Mouse (Mus musculus) brain, embryonic 14.5 days (tissue): ENCODE data around the gene Grin2a.

Experiments
- CTCF ChIP-seq: fragments of 200-500 bp; IDR thresholded peaks from 2 replicates; pipeline ENCODE4 v1.5.1; 2012; ENCODE audit warnings: inconsistent platforms, mild to moderate bottlenecking, moderate library complexity, borderline replicate concordance; ENCODE audit not compliant: insufficient read depth, insufficient read length; ENCODE audit errors: extremely low read depth
- POLR2A ChIP-seq: fragments of 200-500 bp; IDR thresholded peaks from 2 replicates; pipeline ENCODE4 v1.6.1; 2012; ENCODE audit warnings: mild to moderate bottlenecking, inconsistent platforms, borderline replicate concordance; ENCODE audit not compliant: poor library complexity, insufficient read depth, insufficient read length, severe bottlenecking; ENCODE audit errors: extremely low read depth

DNA sequence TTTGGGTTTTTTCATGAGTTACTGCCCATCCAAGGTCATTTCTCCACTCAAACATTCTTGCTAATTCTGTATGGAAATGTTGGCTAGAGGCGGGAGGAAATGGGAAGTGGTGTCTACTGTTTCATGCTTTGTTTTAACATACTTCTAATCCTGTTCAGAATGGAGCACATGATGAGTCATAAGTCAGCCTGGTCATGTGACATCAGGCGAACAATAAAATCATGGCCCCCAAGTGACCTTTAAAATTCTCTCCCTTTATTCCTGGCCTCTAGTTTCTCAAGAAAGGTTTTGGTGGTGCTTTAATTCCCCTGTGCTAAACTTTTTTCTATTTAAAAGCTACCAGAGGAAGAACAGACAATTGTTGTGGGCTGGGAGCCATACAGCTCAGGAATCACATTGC, 161.1 kb downstream of the Grin2a start:
- TF ChIP-seq POLR2A (no peak), CTCF (no peak)
